Mouse (Mus musculus) midbrain, postnatal 0 days (tissue): ENCODE results near the gene Fgf10. TPM values are rescaled to one million over a fixed set of nuclear protein-coding genes. Genes with fewer than 3 reads are reported as not detected.

Experiments
- ATAC-seq: fragments of 200-750 bp; cut with Nextera tagmentation; 2 replicates; pipeline ENCODE4 v1.8.0; 2017; ENCODE audit warnings: moderate number of reproducible peaks, mild to moderate bottlenecking, moderate TSS enrichment, moderate library complexity; ENCODE audit not compliant: low FRiP score
- DNase-seq: peaks from one replicate; pipeline ENCODE4 v3.0.0-alpha.2; 2015; ENCODE audit warnings: low spot score
- H3K27ac ChIP-seq: fragments of 300-500 bp; sonication (generic); 2 replicates; pipeline ENCODE4 v1.5.1; 2014; ENCODE audit warnings: low read depth, mild to moderate bottlenecking, low read length, mixed read lengths
- H3K27me3 ChIP-seq: fragments of 300-500 bp; sonication (generic); 2 replicates; pipeline ENCODE4 v1.6.1; 2014; ENCODE audit warnings: low read length, control low read depth, mixed read lengths; ENCODE audit not compliant: insufficient read depth
- H3K36me3 ChIP-seq: fragments of 300-500 bp; sonication (generic); 2 replicates; pipeline ENCODE4 v1.6.1; 2014; ENCODE audit warnings: low read length, control low read depth, mixed read lengths; ENCODE audit not compliant: insufficient read depth
- H3K4me1 ChIP-seq: fragments of 300-500 bp; sonication (generic); 2 replicates; pipeline ENCODE4 v1.6.1; 2014; ENCODE audit warnings: mild to moderate bottlenecking, control low read depth, antibody characterized with exemption, low read length, mixed read lengths; ENCODE audit not compliant: insufficient read depth
- H3K4me2 ChIP-seq: fragments of 300-500 bp; sonication (generic); 2 replicates; pipeline ENCODE4 v1.6.1; 2014; ENCODE audit warnings: low read depth, mild to moderate bottlenecking, low read length, mixed read lengths; ENCODE audit not compliant: poor library complexity, severe bottlenecking
- H3K4me3 ChIP-seq: fragments of 300-500 bp; sonication (generic); 2 replicates; pipeline ENCODE4 v1.5.1; 2014; ENCODE audit warnings: low read depth, mild to moderate bottlenecking, low read length, moderate library complexity
- H3K9ac ChIP-seq: fragments of 300-500 bp; sonication (generic); replicated peaks from 2 replicates; pipeline ENCODE4 v1.6.1; 2014; ENCODE audit warnings: mild to moderate bottlenecking, low read length, moderate library complexity, mixed read lengths; ENCODE audit not compliant: poor library complexity, severe bottlenecking
- H3K9me3 ChIP-seq: fragments of 300-500 bp; sonication (generic); 2 replicates; pipeline ENCODE4 v1.6.1; 2016; ENCODE audit warnings: low read length, control low read depth
- CTCF ChIP-seq: IDR thresholded peaks from 2 replicates; pipeline ENCODE4 v1.5.1; 2016; ENCODE audit warnings: antibody characterized with exemption, mild to moderate bottlenecking
- WGBS: fragments of 180-500 bp; shearing (Covaris S2); extraction: QIAGEN DNeasy Blood & Tissue Kit; methylation state at CpG from one replicate; pipeline ENCODE4 v1.1.7; 2014; 5-methylcytosine and 5-hydroxymethylcytosine counted together
- polyA plus RNA-seq: library from polyadenylated mRNA; unstranded; fragments of >200 nt; fragmentation: Nextera tagmentation; extraction: Ambion mirVana; gene quantifications from 2 replicates; pipeline ENCODE4 v1.2.1, GENCODE M21; 2015
- total RNA-seq: library from RNA; depleted of rRNA; stranded (reverse); fragments of >200 nt; gene quantifications from 2 replicates; pipeline ENCODE4 v1.2.3, GENCODE M21; 2014

The Fgf10 gene
- total and polyA plus RNA-seq, 2 experiments from 2014 or later, result 0.60 to 2.2 TPM

GRCm38 (mm10) chr13:118791753-118792152, 122.2 kb downstream of the Fgf10 start:
- TF ChIP-seq CTCF, result no peak
- no peaks in the 10 kb centered on the region for H3K27me3 ChIP-seq
- no peak overlapping the region for H3K4me3 ChIP-seq
- WGBS, result 65% methylated on average over 4 of the region's 4 CpGs
- no peaks in the 10 kb centered on the region for H3K9me3 ChIP-seq
- H3K9ac ChIP-seq, result no peak overlapping the region
- no peak overlapping the region for H3K27ac ChIP-seq
- DNase-seq (no peak), ATAC-seq (no peak)
- H3K4me1 ChIP-seq, result no peaks in the 10 kb centered on the region
- no peak overlapping the region for H3K4me2 ChIP-seq
- H3K36me3 ChIP-seq, result no peaks in the 10 kb centered on the region

- Histone ChIP-seq H3K36me3 (no peaks in the 10 kb centered on the region), H3K4me3 (no peak overlapping the region), H3K27me3 (no peaks in the 10 kb centered on the region), H3K4me2 (no peak overlapping the region), H3K27ac (no peak overlapping the region), H3K4me1 (no peaks in the 10 kb centered on the region), H3K9ac (no peak overlapping the region), H3K9me3 (no peaks in the 10 kb centered on the region)
- TF ChIP-seq CTCF, result no peak
- ATAC-seq (no peak), DNase-seq (no peak)
- 36% methylated on average over 4 of the region's 4 CpGs for WGBS
These were observed 122.6 kb downstream of the Fgf10 start for GRCm38 (mm10) chr13:118792198-118792597.

- WGBS, result 96% methylated on average over 4 of the region's 4 CpGs
- Histone ChIP-seq H3K27me3 (no peaks in the 10 kb centered on the region), H3K27ac (no peak overlapping the region), H3K4me1 (no peaks in the 10 kb centered on the region), H3K4me2 (no peak overlapping the region), H3K4me3 (no peak overlapping the region), H3K9ac (no peak overlapping the region), H3K9me3 (no peaks in the 10 kb centered on the region), H3K36me3 (no peaks in the 10 kb centered on the region)
- DNase-seq, result no peak
- ATAC-seq, result no peak
- TF ChIP-seq CTCF, result no peak
These were observed 130.6 kb downstream of the Fgf10 start for GRCm38 (mm10) chr13:118800176-118800575.

- no peaks in the 10 kb centered on the region for H3K36me3 ChIP-seq
- H3K4me2 ChIP-seq, result no peak overlapping the region
- H3K27ac ChIP-seq, result no peak overlapping the region
- H3K4me3 ChIP-seq, result no peak overlapping the region
- 60% methylated on average over 3 of the region's 3 CpGs for WGBS
- H3K4me1 ChIP-seq, result no peaks in the 10 kb centered on the region
- no peak for TF ChIP-seq CTCF
- H3K9me3 ChIP-seq, result no peaks in the 10 kb centered on the region
- no peak for ATAC-seq
- H3K9ac ChIP-seq, result no peak overlapping the region
- H3K27me3 ChIP-seq, result no peaks in the 10 kb centered on the region
- no peak for DNase-seq
These were observed 137.1 kb downstream of the Fgf10 start for GRCm38 (mm10) chr13:118806662-118807061.

DNA sequence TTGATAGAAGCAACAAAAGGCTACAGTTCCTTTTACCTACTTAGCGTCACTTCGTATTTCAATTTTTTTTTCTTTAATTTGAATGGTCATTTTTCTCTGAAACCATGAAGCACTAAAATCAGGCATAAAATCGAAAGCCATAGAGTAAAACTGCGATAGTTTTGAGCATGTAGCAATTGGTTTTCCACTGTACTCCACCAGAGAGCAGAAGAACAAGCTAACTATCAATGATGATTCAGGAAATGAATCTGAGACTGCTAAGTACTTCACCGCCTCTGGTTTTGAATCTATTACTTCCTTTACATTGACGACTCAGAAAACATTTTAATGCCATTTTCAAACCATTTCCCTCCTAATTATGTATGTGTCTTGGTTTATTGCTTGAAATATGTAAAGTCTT, 150.2 kb downstream of the Fgf10 start:
- no peak overlapping the region for H3K4me2 ChIP-seq
- 84% methylated on average over 6 of the region's 6 CpGs for WGBS
- DNase-seq (no peak), ATAC-seq (no peak)
- H3K4me1 ChIP-seq, result no peaks in the 10 kb centered on the region
- H3K27ac ChIP-seq, result no peak overlapping the region
- no peaks in the 10 kb centered on the region for H3K9me3 ChIP-seq
- H3K36me3 ChIP-seq, result no peaks in the 10 kb centered on the region
- H3K4me3 ChIP-seq, result no peak overlapping the region
- no peak overlapping the region for H3K9ac ChIP-seq
- TF ChIP-seq CTCF, result 0 out of 2 replicates have a peak, but pooled peaks have one; percentile 8
- no peaks in the 10 kb centered on the region for H3K27me3 ChIP-seq

GRCm38 (mm10) chr13:118823113-118823512, 153.5 kb downstream of the Fgf10 start:
- ATAC-seq (no peak), DNase-seq (no peak)
- Histone ChIP-seq H3K27me3 (no peaks in the 10 kb centered on the region), H3K9ac (no peak overlapping the region), H3K4me2 (no peak overlapping the region), H3K4me3 (no peak overlapping the region), H3K27ac (no peak overlapping the region), H3K36me3 (no peaks in the 10 kb centered on the region), H3K9me3 (no peaks in the 10 kb centered on the region), H3K4me1 (no peaks in the 10 kb centered on the region)
- no peak for TF ChIP-seq CTCF
- 93% methylated on average over 2 of the region's 2 CpGs for WGBS
